Mouse (Mus musculus) heart, postnatal 25 days (tissue): Measurements from ENCODE around the gene Gpn3. TPM values are rescaled to one million over a fixed set of nuclear protein-coding genes. Genes with fewer than 3 reads are reported as not detected.
A peak's percentile ranks its signal among the peaks of the same experiment; 100 is the strongest.

Experiments used
- DNase-seq: peaks from one replicate; pipeline ENCODE4 v3.0.0; 2022; ENCODE audit warnings: low spot score
- intact Hi-C: fragments of 180-260 bp; cut with DNase I; formaldehyde crosslinking; loops from one replicate; pipeline ENCODE4 v1.15.1; 2025
- total RNA-seq, 2 experiments: library from RNA; stranded (reverse); gene quantifications; 2 replicates each; pipeline ENCODE4 v1.2.3; 2021

Gpn3 gene
- 10 to 100 TPM; 22.9 to 26.6 TPM for total RNA-seq

GRCm38 (mm10) chr5:122371591-122372191, at the start of gene Gpn3:
Gene Gpn3, plus strand, starts transcription at chr5:122371876.
- intact Hi-C loops, result loop anchor here (1.0 kb wide), 1 partner anchor 17 kb away; the partner anchor contains the start of genes Rad9b and Vps29
- DNase-seq, result no peak

- intact Hi-C loops, result loop anchor here (5.0 kb wide), 1 partner anchor 36 kb away; no protein-coding TSS in a partner anchor
Measured at GRCm38 (mm10) chr5:122323523-122323922, 48.2 kb upstream of the Gpn3 start.

GRCm38 (mm10) chr5:122324608-122325431, 46.9 kb upstream of the Gpn3 start:
- DNase-seq, result no peak
- intact Hi-C loops, result loop anchor here (5.0 kb wide), 1 partner anchor 38 kb away; no protein-coding TSS in a partner anchor

More at GRCm38 (mm10) chr5:122323523-122323922, 48.2 kb upstream of the Gpn3 start:
- no peak for DNase-seq

GRCm38 (mm10) chr5:122325477-122325876, 46.2 kb upstream of the Gpn3 start:
- DNase-seq, result no peak
- intact Hi-C loops, result no loop called here

GRCm38 (mm10) chr5:122327283-122327682, 44.4 kb upstream of the Gpn3 start:
- intact Hi-C loops, result no loop called here
- DNase-seq, result no peak

- intact Hi-C loops, result no loop called here
Measured at GRCm38 (mm10) chr5:122330269-122330668, 41.4 kb upstream of the Gpn3 start.

GRCm38 (mm10) chr5:122334682-122335081, 37.0 kb upstream of the Gpn3 start:
- intact Hi-C loops, result no loop called here

More at GRCm38 (mm10) chr5:122330269-122330668, 41.4 kb upstream of the Gpn3 start:
- DNase-seq, result no peak

GRCm38 (mm10) chr5:122336554-122337294, 35.0 kb upstream of the Gpn3 start:
- intact Hi-C loops, result no loop called here
- no peak for DNase-seq

More at GRCm38 (mm10) chr5:122334682-122335081, 37.0 kb upstream of the Gpn3 start:
- DNase-seq, result no peak

- intact Hi-C loops, result no loop called here
- no peak for DNase-seq
Measured at GRCm38 (mm10) chr5:122342874-122343273, 28.8 kb upstream of the Gpn3 start.

- DNase-seq, result no peak
- intact Hi-C loops, result loop anchor here (1.0 to 2.0 kb wide), 2 partner anchors 75 to 213 kb away; no protein-coding TSS in a partner anchor
Measured at GRCm38 (mm10) chr5:122343768-122344167, 27.9 kb upstream of the Gpn3 start.

- intact Hi-C loops, result loop anchor here (1.0 to 2.0 kb wide), 2 partner anchors 76 to 213 kb away; no protein-coding TSS in a partner anchor
Measured at GRCm38 (mm10) chr5:122344260-122344659, 27.4 kb upstream of the Gpn3 start.

GRCm38 (mm10) chr5:122345777-122346176, 25.9 kb upstream of the Gpn3 start:
- intact Hi-C loops, result loop anchor here (2.0 kb wide), 1 partner anchor 215 kb away; no protein-coding TSS in a partner anchor
- no peak for DNase-seq

More at GRCm38 (mm10) chr5:122344260-122344659, 27.4 kb upstream of the Gpn3 start:
- no peak for DNase-seq

GRCm38 (mm10) chr5:122353807-122354491, 17.7 kb upstream of the Gpn3 start, which contains the start of the genes Rad9b and Vps29:
Gene Rad9b, minus strand, starts transcription at chr5:122354233.
Gene Vps29, plus strand, starts transcription at chr5:122354369.
- intact Hi-C loops, result loop anchor here (1.0 to 5.0 kb wide), 2 partner anchors 18 to 197 kb away; partner anchors contain the start of genes Fam216a and Ppp1cc
- peak; percentile 94 for DNase-seq

GRCm38 (mm10) chr5:122354492-122355067, 17.1 kb upstream of the Gpn3 start:
- no peak for DNase-seq
- intact Hi-C loops, result loop anchor here (1.0 to 5.0 kb wide), 2 partner anchors 18 to 197 kb away; partner anchors contain the start of genes Fam216a and Ppp1cc

GRCm38 (mm10) chr5:122372192-122372769, 605 bp downstream of the Gpn3 start, which contains the start of gene Fam216a:
Gene Fam216a, minus strand, starts transcription at chr5:122372364.
- DNase-seq, result peak; percentile 97
- intact Hi-C loops, result loop anchor here (1.0 kb wide), 1 partner anchor 18 kb away; the partner anchor contains the start of genes Rad9b and Vps29

- intact Hi-C loops, result loop anchor here (1.0 kb wide), 1 partner anchor 19 kb away; the partner anchor contains the start of genes Rad9b and Vps29
- no peak for DNase-seq
Measured at GRCm38 (mm10) chr5:122372878-122373277, 1.2 kb downstream of the Gpn3 start.

- DNase-seq, result no peak
- intact Hi-C loops, result no loop called here
Measured at GRCm38 (mm10) chr5:122377101-122377833, 5.6 kb downstream of the Gpn3 start.
